Mouse (Mus musculus): ENCODE measurements around the gene Eea1. TPM values are rescaled to one million over a fixed set of nuclear protein-coding genes. Genes with fewer than 3 reads are reported as not detected.

The Eea1 gene
- polyA plus RNA-seq (2016; fragmentation: Nextera tagmentation; extraction: Ambion mirVana) = 18.9 and 19.5 TPM in 2 replicates

DNA sequence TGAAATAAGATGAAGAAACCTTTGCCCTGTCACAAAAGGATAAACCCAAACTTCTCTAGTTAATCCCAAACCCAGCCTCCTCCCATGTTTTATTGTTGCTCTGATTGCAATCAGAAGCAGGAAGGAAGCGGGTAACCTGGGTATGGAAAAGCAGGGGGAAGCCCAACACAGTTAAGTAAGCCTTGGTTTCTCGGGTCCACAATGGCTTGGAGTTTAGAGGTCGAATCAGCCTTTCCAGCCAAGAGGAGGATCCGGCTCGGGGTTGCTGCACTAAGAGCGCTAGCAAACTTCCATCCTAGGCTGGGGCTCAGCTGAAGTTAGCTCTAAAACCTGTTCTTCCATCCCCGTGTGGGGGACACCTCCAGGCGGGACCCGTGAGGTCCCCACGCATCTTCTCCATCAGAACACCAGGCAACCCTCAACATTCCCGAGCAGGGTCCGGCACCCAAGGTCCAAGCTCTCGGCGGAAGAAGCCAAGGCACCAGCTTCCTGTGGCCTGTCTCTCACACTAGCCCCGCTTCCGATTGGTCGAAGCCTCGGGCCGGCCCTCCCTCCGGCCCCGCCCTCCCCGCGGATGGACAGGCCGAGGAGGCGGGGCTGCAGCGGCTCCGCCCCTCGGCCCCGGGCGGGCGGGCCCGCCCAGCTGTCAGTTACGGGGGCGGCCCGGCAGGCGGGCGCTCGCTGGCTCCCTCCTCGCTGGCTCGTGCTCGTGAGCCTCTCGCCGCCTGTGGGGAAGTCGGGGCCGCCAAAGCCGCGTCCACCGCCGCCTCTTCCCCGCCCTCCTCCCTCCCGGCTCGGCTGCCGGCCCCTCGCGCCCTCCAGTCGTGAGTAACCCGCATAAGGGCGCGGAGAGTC, at the start of gene Eea1:
Eea1 (plus strand) TSS at position 605 of the 855 bp plus-strand sequence.
- H3K27me3 ChIP-seq = no peaks in the 10 kb centered on the region
- H3K9ac ChIP-seq (replicated peaks) = peak within 1 kb of the TSS; percentile 81
- no peaks in the 10 kb centered on the region for H3K36me3 ChIP-seq
- H3K4me3 ChIP-seq = peak within 1 kb of the TSS; percentile 69
- H3K9me3 ChIP-seq = no peaks in the 10 kb centered on the region
- peak; percentile 99 for ATAC-seq (ENCODE audit: low FRiP score, low read depth)
- peaks cover 15% of the 10 kb centered on the region for H3K4me1 ChIP-seq
- WGBS = under 1% methylated on average over 54 of the region's 59 CpGs
- H3K27ac ChIP-seq (replicated peaks) = peak within 1 kb of the TSS; percentile 93
- peak within 1 kb of the TSS; percentile 70 for H3K4me2 ChIP-seq (replicated peaks)

- Histone ChIP-seq H3K9me3 (no peaks in the 10 kb centered on the region), H3K4me2 (replicated peaks) (no peak overlapping the region), H3K27ac (replicated peaks) (no peak overlapping the region), H3K36me3 (no peaks in the 10 kb centered on the region), H3K4me3 (no peak overlapping the region), H3K4me1 (0 out of 2 replicates have a peak, but pooled peaks cover 8% of the 10 kb centered on the region), H3K27me3 (no peaks in the 10 kb centered on the region), H3K9ac (replicated peaks) (no peak overlapping the region)
- no peak for ATAC-seq (ENCODE audit: low FRiP score, low read depth)
- 81% methylated on average over 7 of the region's 7 CpGs for WGBS
These were observed 49.1 kb upstream of the Eea1 start for GRCm38 (mm10) chr10:95891214-95891960.

- H3K4me1 ChIP-seq = 0 out of 2 replicates have a peak, but pooled peaks cover 8% of the 10 kb centered on the region
These were observed 48.3 kb upstream of the Eea1 start for GRCm38 (mm10) chr10:95892132-95892531.

GRCm38 (mm10) chr10:95893291-95893932, 47.0 kb upstream of the Eea1 start:
- Histone ChIP-seq H3K4me1 (0 out of 2 replicates have a peak, but pooled peaks cover 8% of the 10 kb centered on the region), H3K9me3 (no peaks in the 10 kb centered on the region), H3K27ac (replicated peaks) (no peak overlapping the region), H3K36me3 (no peaks in the 10 kb centered on the region), H3K27me3 (no peaks in the 10 kb centered on the region), H3K9ac (replicated peaks) (no peak overlapping the region), H3K4me3 (no peak overlapping the region), H3K4me2 (replicated peaks) (no peak overlapping the region)
- no peak for ATAC-seq (ENCODE audit: low FRiP score, low read depth)
- WGBS = 92% methylated on average over 14 of the region's 14 CpGs

More at GRCm38 (mm10) chr10:95892132-95892531, 48.3 kb upstream of the Eea1 start:
- ATAC-seq (ENCODE audit: low FRiP score, low read depth) = no peak
- H3K4me2 ChIP-seq (replicated peaks) = no peak overlapping the region
- no peaks in the 10 kb centered on the region for H3K36me3 ChIP-seq
- H3K4me3 ChIP-seq = no peak overlapping the region
- no peak overlapping the region for H3K9ac ChIP-seq (replicated peaks)
- no peaks in the 10 kb centered on the region for H3K9me3 ChIP-seq
- H3K27me3 ChIP-seq = no peaks in the 10 kb centered on the region
- 79% methylated on average over 9 of the region's 9 CpGs for WGBS
- no peak overlapping the region for H3K27ac ChIP-seq (replicated peaks)

GRCm38 (mm10) chr10:95894036-95894855, 46.2 kb upstream of the Eea1 start:
- Histone ChIP-seq H3K9ac (replicated peaks) (no peak overlapping the region; the same call in 1 of the 2 replicates), H3K27me3 (no peaks in the 10 kb centered on the region), H3K4me1 (0 out of 2 replicates have a peak, but pooled peaks cover 8% of the 10 kb centered on the region), H3K4me3 (peak overlapping the region; percentile 30), H3K9me3 (no peaks in the 10 kb centered on the region), H3K36me3 (no peaks in the 10 kb centered on the region), H3K27ac (replicated peaks) (no peak overlapping the region), H3K4me2 (replicated peaks) (peak overlapping the region; percentile 46)
- WGBS = 47% methylated on average over 17 of the region's 17 CpGs
- no peak for ATAC-seq (ENCODE audit: low FRiP score, low read depth)

DNA sequence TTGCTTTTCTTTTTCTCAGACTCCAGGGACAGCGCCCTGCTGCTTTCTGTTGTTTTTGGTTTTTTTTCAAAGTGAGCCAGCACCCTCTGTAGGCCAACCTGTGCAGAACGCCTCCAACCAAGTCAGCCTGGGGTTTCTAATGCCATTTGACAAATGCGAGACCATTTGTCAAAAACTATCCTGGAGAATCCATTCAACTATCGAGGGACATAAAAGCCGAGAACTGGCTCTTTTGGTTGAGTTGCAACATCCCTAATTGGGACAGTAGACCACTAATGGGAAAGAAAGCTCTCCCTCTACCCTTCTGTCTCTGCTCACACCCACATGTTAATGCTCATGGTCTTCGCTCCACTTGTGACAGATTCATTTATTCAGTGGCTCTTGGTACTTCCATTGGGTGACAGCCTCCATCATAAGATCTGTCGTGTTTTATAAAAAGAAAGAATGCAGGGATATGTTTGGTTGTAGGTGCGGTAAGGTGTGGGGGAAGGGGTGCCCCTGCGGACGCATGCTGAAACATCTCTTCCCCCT, 45.5 kb upstream of the Eea1 start:
- H3K27ac ChIP-seq (replicated peaks) = no peak overlapping the region
- no peaks in the 10 kb centered on the region for H3K36me3 ChIP-seq
- no peaks in the 10 kb centered on the region for H3K27me3 ChIP-seq
- H3K9ac ChIP-seq (replicated peaks) = no peak overlapping the region
- 0 out of 2 replicates have a peak, but pooled peaks cover 8% of the 10 kb centered on the region for H3K4me1 ChIP-seq
- H3K4me2 ChIP-seq (replicated peaks) = peak overlapping the region; percentile 46
- H3K4me3 ChIP-seq = peak overlapping the region; percentile 30; the same call in 1 of the 2 replicates
- peak; percentile 76 for ATAC-seq (ENCODE audit: low FRiP score, low read depth)
- H3K9me3 ChIP-seq = no peaks in the 10 kb centered on the region
- WGBS = 43% methylated on average over 10 of the region's 10 CpGs

DNA sequence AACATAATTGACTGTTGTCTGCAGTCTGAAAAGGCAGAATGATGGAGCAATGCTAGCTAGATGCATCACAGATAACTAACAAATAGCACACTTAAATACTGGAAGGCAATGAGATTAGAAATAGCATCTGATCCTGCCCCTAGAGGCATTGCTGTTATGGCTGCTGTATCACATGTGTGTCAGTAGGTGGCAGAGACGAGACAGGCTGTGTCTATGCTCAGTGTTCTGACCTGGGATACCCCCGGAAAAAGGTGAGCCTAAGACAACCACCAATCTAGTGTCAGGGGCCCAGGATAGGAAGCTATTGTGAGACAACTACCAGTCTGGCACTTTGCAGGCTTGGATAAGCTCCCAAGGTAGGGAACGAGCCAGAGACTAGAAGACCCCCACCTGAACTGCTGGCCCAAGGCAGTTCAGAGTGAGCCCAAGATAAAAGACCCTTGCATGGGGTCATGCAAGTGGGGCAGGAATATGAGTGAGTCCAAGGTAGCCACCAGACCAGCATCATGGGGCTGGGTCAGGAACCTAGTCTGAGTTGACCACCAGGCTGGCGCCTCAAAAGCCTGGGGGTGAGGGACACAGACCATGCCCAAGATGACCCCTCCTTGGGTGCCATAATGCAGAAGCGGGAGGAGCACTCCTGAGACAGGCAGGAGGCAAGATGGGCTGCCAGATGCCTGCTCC, 41.8 kb upstream of the Eea1 start:
- no peak overlapping the region for H3K27ac ChIP-seq (replicated peaks)
- no peak overlapping the region for H3K4me2 ChIP-seq (replicated peaks)
- 69% methylated on average over 5 of the region's 5 CpGs for WGBS
- no peak overlapping the region for H3K4me3 ChIP-seq
- H3K9me3 ChIP-seq = no peaks in the 10 kb centered on the region
- 0 out of 2 replicates have a peak, but pooled peaks cover 8% of the 10 kb centered on the region for H3K4me1 ChIP-seq
- H3K36me3 ChIP-seq = no peaks in the 10 kb centered on the region
- no peak overlapping the region for H3K9ac ChIP-seq (replicated peaks)
- ATAC-seq (ENCODE audit: low FRiP score, low read depth) = peak; percentile 41; the same call in 1 of the 2 replicates
- H3K27me3 ChIP-seq = no peaks in the 10 kb centered on the region

- Histone ChIP-seq H3K9me3 (no peaks in the 10 kb centered on the region), H3K4me2 (replicated peaks) (no peak overlapping the region), H3K4me3 (no peak overlapping the region), H3K9ac (replicated peaks) (no peak overlapping the region), H3K36me3 (no peaks in the 10 kb centered on the region), H3K27me3 (no peaks in the 10 kb centered on the region), H3K4me1 (no peaks in the 10 kb centered on the region), H3K27ac (replicated peaks) (no peak overlapping the region)
- ATAC-seq (ENCODE audit: low FRiP score, low read depth) = no peak
- 89% methylated on average over 6 of the region's 6 CpGs for WGBS
These were observed 35.8 kb upstream of the Eea1 start for GRCm38 (mm10) chr10:95904668-95905067.

DNA sequence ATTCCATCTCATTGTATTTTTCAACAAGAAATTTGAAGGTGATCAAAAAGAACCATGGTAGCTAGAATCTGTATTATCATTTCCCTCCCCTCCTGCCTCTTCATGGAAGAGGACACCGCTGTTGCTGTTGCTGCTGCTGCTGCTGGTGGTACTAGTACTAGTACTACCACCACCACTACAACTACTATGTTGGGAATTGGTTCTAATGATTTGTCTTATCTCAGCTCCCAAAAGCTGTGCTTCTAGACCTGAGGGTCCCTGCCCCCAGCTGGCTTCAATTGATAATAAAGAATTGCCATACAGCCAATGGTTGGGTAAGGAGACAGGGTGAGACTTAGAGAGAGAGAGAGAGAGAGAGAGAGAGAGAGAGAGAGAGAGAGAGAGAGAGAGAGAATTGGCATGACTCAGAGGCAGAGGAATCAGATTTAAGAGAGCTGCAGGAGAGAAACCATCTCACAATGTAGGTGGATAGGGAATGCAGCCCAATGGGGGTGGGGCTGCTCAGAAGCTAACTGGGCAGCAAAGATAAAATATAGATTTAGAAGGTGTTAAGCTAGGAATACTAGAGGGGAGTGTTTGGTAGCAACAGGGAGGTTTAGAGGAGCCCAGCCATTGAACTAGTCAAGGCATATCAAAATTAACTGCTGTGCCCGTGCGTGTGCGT, 31.1 kb upstream of the Eea1 start:
- Histone ChIP-seq H3K4me3 (no peak overlapping the region), H3K4me2 (replicated peaks) (no peak overlapping the region), H3K9me3 (no peaks in the 10 kb centered on the region), H3K4me1 (no peaks in the 10 kb centered on the region), H3K9ac (replicated peaks) (no peak overlapping the region), H3K36me3 (no peaks in the 10 kb centered on the region), H3K27ac (replicated peaks) (no peak overlapping the region), H3K27me3 (no peaks in the 10 kb centered on the region)
- 100% methylated on average over 4 of the region's 4 CpGs for WGBS
- no peak for ATAC-seq (ENCODE audit: low FRiP score, low read depth)

GRCm38 (mm10) chr10:95911016-95911415, 29.4 kb upstream of the Eea1 start:
- no peak for ATAC-seq (ENCODE audit: low FRiP score, low read depth)

More at GRCm38 (mm10) chr10:95911016-95911415, 29.4 kb upstream of the Eea1 start:
- Histone ChIP-seq H3K4me2 (replicated peaks) (no peak overlapping the region), H3K9ac (replicated peaks) (no peak overlapping the region), H3K27ac (replicated peaks) (no peak overlapping the region), H3K4me3 (no peak overlapping the region), H3K36me3 (no peaks in the 10 kb centered on the region), H3K4me1 (no peaks in the 10 kb centered on the region), H3K9me3 (no peaks in the 10 kb centered on the region), H3K27me3 (no peaks in the 10 kb centered on the region)
- WGBS = 86% methylated on average over 5 of the region's 5 CpGs
